Mouse (Mus musculus) heart, postnatal 0 days (tissue): ENCODE data around the gene Gfra4. TPM values are rescaled to one million over a fixed set of nuclear protein-coding genes. Genes with fewer than 3 reads are reported as not detected.
A peak's percentile ranks its signal among the peaks of the same experiment; 100 is the strongest.

Experiments
- ATAC-seq: fragments of 200-750 bp; cut with Nextera tagmentation; 2 replicates; pipeline ENCODE4 v1.8.0; 2017; ENCODE audit warnings: low read depth, moderate number of reproducible peaks, moderate library complexity; ENCODE audit not compliant: insufficient read depth
- DNase-seq: peaks from one replicate; pipeline ENCODE4 v3.0.0-alpha.2; 2016; ENCODE audit warnings: low spot score
- H3K27ac ChIP-seq: fragments of 300-500 bp; sonication (generic); 2 replicates; pipeline ENCODE4 v1.5.1; 2014; ENCODE audit warnings: low read depth, mild to moderate bottlenecking
- H3K27me3 ChIP-seq: fragments of 300-500 bp; sonication (generic); 2 replicates; pipeline ENCODE4 v1.6.1; 2014; ENCODE audit warnings: low read length, mixed read lengths; ENCODE audit not compliant: control insufficient read depth, insufficient read depth
- H3K36me3 ChIP-seq: fragments of 300-500 bp; sonication (generic); replicated peaks from 2 replicates; pipeline ENCODE4 v1.6.1; 2014; ENCODE audit warnings: low read length, mixed read lengths; ENCODE audit not compliant: control insufficient read depth, insufficient read depth
- H3K4me1 ChIP-seq: fragments of 300-500 bp; sonication (generic); 2 replicates; pipeline ENCODE4 v1.6.1; 2014; ENCODE audit warnings: antibody characterized with exemption; ENCODE audit not compliant: control insufficient read depth, insufficient read depth
- H3K4me2 ChIP-seq: fragments of 300-500 bp; sonication (generic); 2 replicates; pipeline ENCODE4 v1.6.1; 2014; ENCODE audit warnings: low read depth, mild to moderate bottlenecking, low read length, moderate library complexity
- H3K4me3 ChIP-seq: fragments of 300-500 bp; sonication (generic); 2 replicates; pipeline ENCODE4 v1.5.1; 2014; ENCODE audit warnings: low read depth, low read length
- H3K9ac ChIP-seq: fragments of 300-500 bp; sonication (generic); replicated peaks from 2 replicates; pipeline ENCODE4 v1.6.1; 2014; ENCODE audit warnings: low read depth, low read length, mixed read lengths
- H3K9me3 ChIP-seq: fragments of 300-500 bp; sonication (generic); replicated peaks from 2 replicates; pipeline ENCODE4 v1.6.1; 2016; ENCODE audit warnings: low read length; ENCODE audit not compliant: control insufficient read depth
- CTCF ChIP-seq: IDR thresholded peaks from 2 replicates; pipeline ENCODE4 v1.5.1; 2016; ENCODE audit warnings: antibody characterized with exemption, control low read depth, low read depth
- EP300 ChIP-seq: IDR thresholded peaks from 2 replicates; pipeline ENCODE4 v1.6.1; 2016; ENCODE audit warnings: antibody characterized with exemption, low read depth
- WGBS: fragments of 180-500 bp; shearing (Covaris S2); extraction: QIAGEN DNeasy Blood & Tissue Kit; methylation state at CpG from one replicate; pipeline ENCODE4 v1.1.7; 2014; 5-methylcytosine and 5-hydroxymethylcytosine counted together
- polyA plus RNA-seq: library from polyadenylated mRNA; unstranded; fragments of >200 nt; fragmentation: Nextera tagmentation; extraction: Ambion mirVana; gene quantifications from 2 replicates; pipeline ENCODE4 v1.2.1, GENCODE M21; 2015
- total RNA-seq: library from RNA; depleted of rRNA; stranded (reverse); fragments of >200 nt; gene quantifications from 2 replicates; pipeline ENCODE4 v1.2.3, GENCODE M21; 2014; ENCODE audit warnings: low replicate concordance

Gene Gfra4
- total and polyA plus RNA-seq, 2 experiments from 2014 or later = 0.19 to 2.2 TPM

DNA sequence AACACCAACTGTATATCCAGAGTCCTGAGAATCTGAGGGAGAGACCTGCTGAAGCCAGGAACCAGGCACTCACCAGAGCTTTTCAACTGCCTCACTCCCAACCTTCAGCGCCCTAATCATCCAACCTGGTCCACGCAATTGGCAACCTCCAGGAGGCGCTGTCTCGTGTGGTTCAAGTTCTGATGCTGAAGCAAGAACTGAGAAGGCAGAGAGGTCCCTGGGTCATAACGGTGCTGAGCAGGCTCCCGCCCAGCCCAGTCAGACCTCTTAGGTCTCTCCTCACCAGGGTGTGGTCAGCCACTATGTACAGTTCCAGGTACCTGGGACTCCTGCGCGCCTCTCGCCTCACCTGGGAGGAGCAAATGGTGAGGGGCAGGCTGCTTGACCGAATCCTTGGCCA lies 12.7 kb upstream of the Gfra4 start:
- 10% methylated on average over 10 of the region's 10 CpGs for WGBS
- Histone ChIP-seq H3K9me3 (no peaks in the 10 kb centered on the region), H3K27ac (no peak overlapping the region), H3K36me3 (no peaks in the 10 kb centered on the region), H3K4me3 (no peak overlapping the region), H3K4me1 (peaks cover 17% of the 10 kb centered on the region), H3K27me3 (peaks cover 42% of the 10 kb centered on the region), H3K4me2 (no peak overlapping the region), H3K9ac (no peak overlapping the region)
- DNase-seq (peak; percentile 53), ATAC-seq (peak; percentile 15; the same call in 1 of the 2 replicates)
- TF ChIP-seq CTCF (peak; percentile 67), EP300 (no peak)

DNA sequence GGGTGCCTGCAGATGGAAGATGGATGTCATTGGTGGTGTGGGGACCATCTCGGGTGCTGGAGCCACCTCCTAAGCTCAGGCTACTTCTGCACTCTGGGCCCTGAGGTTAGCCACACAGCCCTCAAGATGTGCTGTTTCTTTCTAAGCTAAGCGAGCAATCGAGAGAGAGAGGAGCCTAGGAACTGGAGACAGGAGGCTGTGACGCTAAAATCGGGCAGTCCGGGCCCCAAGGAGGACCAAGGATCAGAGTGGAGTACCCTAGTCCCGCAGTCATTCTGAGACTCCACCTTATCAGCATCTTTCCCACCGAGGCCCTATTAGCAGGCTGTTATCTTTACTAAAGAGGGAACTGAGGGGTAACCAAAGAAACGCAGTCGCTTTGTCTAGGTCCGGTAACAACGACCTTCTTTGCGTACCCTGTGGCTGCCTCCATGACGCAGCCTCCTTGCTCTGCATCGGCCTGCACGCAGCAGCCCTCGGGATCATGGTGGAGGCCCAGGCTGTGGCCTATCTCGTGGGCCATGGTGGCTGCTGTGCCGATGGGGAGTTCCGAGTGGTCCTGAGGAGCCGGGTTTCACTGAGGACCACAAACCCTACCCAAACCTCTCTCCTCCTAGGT lies 11.9 kb upstream of the Gfra4 start:
- ATAC-seq = no peak
- H3K27ac ChIP-seq = no peak overlapping the region
- DNase-seq = no peak
- H3K9ac ChIP-seq = no peak overlapping the region
- H3K4me3 ChIP-seq = peak overlapping the region; percentile 33
- peak overlapping the region; percentile 37 for H3K4me2 ChIP-seq
- peaks cover 8% of the 10 kb centered on the region for H3K4me1 ChIP-seq
- H3K9me3 ChIP-seq = no peaks in the 10 kb centered on the region
- no peaks in the 10 kb centered on the region for H3K36me3 ChIP-seq
- no peak for TF ChIP-seq EP300
- no peak for TF ChIP-seq CTCF
- peaks cover 42% of the 10 kb centered on the region for H3K27me3 ChIP-seq
- 11% methylated on average over 21 of the region's 21 CpGs for WGBS

DNA sequence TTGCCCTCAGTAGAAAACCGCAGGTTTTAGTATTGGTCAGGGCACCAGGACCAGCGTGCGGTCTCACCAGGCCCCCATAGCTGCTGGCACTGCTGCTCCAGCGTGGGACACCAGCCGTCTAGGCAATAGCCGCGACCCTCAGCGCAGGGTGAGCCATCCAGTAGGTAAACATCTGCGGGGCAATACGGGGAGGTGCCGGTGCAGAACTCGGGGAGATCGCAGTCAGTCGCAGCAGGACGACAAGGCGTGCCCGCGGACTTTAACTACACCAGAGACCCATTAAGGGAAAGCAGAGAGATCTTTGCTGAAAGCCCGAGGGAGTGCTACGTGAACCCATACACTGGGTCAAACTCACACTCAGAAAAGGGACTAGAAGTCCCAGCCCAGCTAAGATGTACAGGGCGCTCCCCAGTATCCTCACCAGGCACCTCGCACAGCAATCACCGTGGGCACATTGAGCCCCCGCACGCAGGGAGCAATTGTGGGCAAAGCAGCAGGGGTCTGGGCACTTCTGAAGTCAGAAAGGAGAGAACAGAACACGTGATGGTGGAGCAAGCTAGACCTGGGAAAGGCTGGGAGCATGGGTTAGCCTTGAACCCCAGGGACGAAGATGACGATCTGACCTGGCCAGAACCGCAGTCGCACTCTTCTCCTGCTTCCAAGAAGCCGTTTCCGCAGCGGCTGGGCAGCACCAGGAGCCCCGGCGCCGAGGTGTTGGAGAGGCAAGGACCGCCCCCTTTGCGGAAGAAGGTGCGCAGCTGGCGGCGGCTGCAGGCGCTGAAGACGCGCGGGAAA lies 11.2 kb upstream of the Gfra4 start:
- Histone ChIP-seq H3K27me3 (peaks cover 42% of the 10 kb centered on the region), H3K4me3 (peak overlapping the region; percentile 33), H3K9ac (no peak overlapping the region), H3K4me2 (peak overlapping the region; percentile 37), H3K27ac (no peak overlapping the region), H3K9me3 (no peaks in the 10 kb centered on the region), H3K4me1 (peaks cover under 1% of the 10 kb centered on the region; the same call in 1 of the 2 replicates), H3K36me3 (no peaks in the 10 kb centered on the region)
- DNase-seq (no peak), ATAC-seq (no peak)
- no peak for TF ChIP-seq CTCF
- TF ChIP-seq EP300 = no peak
- 4% methylated on average over 45 of the region's 45 CpGs for WGBS

DNA sequence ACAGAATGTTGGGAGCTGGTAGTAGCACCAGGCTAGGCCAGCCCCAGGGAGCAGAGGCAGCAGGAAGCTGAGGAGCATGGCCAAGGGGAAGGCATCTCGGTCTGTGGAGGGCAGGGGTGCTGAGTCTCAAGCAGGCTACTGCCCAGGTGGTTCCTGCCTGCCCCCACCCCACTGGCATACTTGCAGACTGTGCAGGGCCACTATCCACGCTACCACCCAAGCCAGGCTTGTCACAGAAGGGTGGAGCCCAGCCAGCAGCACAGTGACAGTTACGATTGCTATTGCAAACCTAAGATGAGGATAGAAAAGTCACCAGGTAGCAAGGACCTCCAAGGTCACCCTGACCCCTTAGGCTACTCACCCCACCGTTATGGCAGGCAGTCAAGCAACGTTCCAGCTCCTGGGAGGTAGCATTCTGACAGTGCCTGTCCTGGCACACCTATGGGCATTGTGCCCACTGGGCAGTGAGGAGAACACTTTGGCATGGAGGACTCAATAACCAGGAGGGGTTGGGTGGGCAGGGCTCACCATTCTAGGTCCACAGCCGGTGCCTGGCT lies 10.1 kb upstream of the Gfra4 start:
- Histone ChIP-seq H3K4me3 (no peak overlapping the region), H3K36me3 (no peaks in the 10 kb centered on the region), H3K27me3 (peaks cover 42% of the 10 kb centered on the region), H3K9ac (no peak overlapping the region), H3K4me2 (no peak overlapping the region), H3K4me1 (no peaks in the 10 kb centered on the region), H3K27ac (no peak overlapping the region), H3K9me3 (no peaks in the 10 kb centered on the region)
- ATAC-seq (no peak), DNase-seq (no peak)
- TF ChIP-seq CTCF (no peak), EP300 (no peak)
- 78% methylated on average over 6 of the region's 6 CpGs for WGBS

DNA sequence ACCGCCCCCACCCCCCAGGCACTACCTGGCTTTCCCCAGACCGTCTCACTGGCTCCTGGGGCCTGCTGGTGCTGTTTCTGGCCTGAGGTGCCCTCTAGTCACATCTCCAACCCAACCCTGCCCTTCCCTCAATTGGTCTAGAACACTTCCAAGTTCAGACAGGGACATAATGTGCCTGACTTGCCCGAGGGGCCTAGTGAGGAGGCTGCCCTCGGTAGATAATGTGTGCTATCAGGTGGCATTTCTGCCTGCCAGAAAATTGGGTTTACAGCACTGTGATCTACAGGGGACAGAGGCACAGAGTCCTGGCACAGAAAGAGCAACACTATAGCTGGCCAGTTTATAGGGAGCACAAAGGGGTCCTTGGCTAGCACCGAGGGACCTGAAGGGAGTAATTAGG lies 9.2 kb upstream of the Gfra4 start:
- DNase-seq = no peak
- no peak overlapping the region for H3K27ac ChIP-seq
- no peak overlapping the region for H3K4me2 ChIP-seq
- TF ChIP-seq CTCF (no peak), EP300 (no peak)
- H3K27me3 ChIP-seq = peaks cover 42% of the 10 kb centered on the region
- H3K36me3 ChIP-seq = no peaks in the 10 kb centered on the region
- H3K9ac ChIP-seq = no peak overlapping the region
- H3K4me1 ChIP-seq = no peaks in the 10 kb centered on the region
- H3K9me3 ChIP-seq = no peaks in the 10 kb centered on the region
- no peak overlapping the region for H3K4me3 ChIP-seq
- WGBS = 68% methylated on average over 5 of the region's 5 CpGs
- no peak for ATAC-seq
